Mouse (Mus musculus) adrenal gland (tissue): ENCODE data around the gene Txnrd1.

ENCODE experiments used
- intact Hi-C: fragments of 180-260 bp; cut with DNase I; formaldehyde crosslinking; loops from one replicate; pipeline ENCODE4 v1.15.1; 2025

Txnrd1 gene

GRCm38 (mm10) chr10:82908526-82908925 is 74.8 kb downstream of the Txnrd1 start:
- intact Hi-C loops = loop anchor here (2.0 to 5.0 kb wide), 2 partner anchors 386 to 444 kb away; no protein-coding TSS in a partner anchor

- intact Hi-C loops = loop anchor here (2.0 to 5.0 kb wide), 2 partner anchors 385 to 443 kb away; no protein-coding TSS in a partner anchor
Observed at GRCm38 (mm10) chr10:82909382-82909781, 75.6 kb downstream of the Txnrd1 start.

- intact Hi-C loops = loop anchor here (5.0 kb wide), 3 partner anchors 187 to 287 kb away; no protein-coding TSS in a partner anchor
Observed at GRCm38 (mm10) chr10:82910198-82910597, 76.4 kb downstream of the Txnrd1 start.

- intact Hi-C loops = loop anchor here (5.0 kb wide), 3 partner anchors 184 to 284 kb away; no protein-coding TSS in a partner anchor
Observed at GRCm38 (mm10) chr10:82913238-82913637, 79.5 kb downstream of the Txnrd1 start.

- intact Hi-C loops = loop anchor here (5.0 kb wide), 3 partner anchors 184 to 284 kb away; no protein-coding TSS in a partner anchor
Observed at GRCm38 (mm10) chr10:82913772-82914171, 80.0 kb downstream of the Txnrd1 start.

- intact Hi-C loops = no loop called here
Observed at GRCm38 (mm10) chr10:82918675-82919074, 84.9 kb downstream of the Txnrd1 start.

GRCm38 (mm10) chr10:82919404-82919980 is 85.7 kb downstream of the Txnrd1 start:
- intact Hi-C loops = no loop called here

GRCm38 (mm10) chr10:82923547-82923946 is 89.8 kb downstream of the Txnrd1 start:
- intact Hi-C loops = no loop called here

- intact Hi-C loops = no loop called here
Observed at GRCm38 (mm10) chr10:82924750-82925149, 91.0 kb downstream of the Txnrd1 start.

GRCm38 (mm10) chr10:82925624-82926023 is 91.9 kb downstream of the Txnrd1 start:
- intact Hi-C loops = no loop called here

- intact Hi-C loops = no loop called here
Observed at GRCm38 (mm10) chr10:82935018-82935633, 101.4 kb downstream of the Txnrd1 start.

GRCm38 (mm10) chr10:82935774-82936173 is 102.0 kb downstream of the Txnrd1 start:
- intact Hi-C loops = no loop called here
